26 mouse cellular contexts compared by ENCODE assay signal in the genomic region with DNA sequence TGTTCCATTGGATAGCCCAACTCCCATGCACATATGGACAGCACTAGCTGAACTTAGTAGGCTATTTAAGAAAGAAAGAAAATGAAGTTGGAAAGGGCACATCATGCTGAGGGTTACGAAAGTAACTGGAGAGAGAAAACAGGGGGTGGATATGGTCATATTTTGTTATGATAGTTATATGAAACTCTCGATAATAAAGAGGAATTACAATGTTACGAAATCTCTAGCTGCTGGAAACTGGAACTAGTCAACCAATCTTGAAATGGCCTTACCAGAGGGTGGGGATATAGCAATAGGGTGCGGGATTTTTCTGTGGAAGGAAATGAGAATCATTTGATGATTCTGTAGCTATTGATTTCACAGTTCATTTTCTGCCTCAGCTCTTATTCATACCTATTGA. TPM values are rescaled to one million over a fixed set of nuclear protein-coding genes. Genes with fewer than 3 reads are reported as not detected.
DNase-seq lines count a peak whose midpoint lies in the region; ATAC-seq and TF ChIP-seq lines count a peak whose summit lies in the region.
"Had no signal": no experiment of that assay in that cellular context is flagged by ENCODE, and none has a peak within 500 bp of the region (broad histone marks: within the 10 kb centered on the region; RNA-seq: fewer than 3 reads in every experiment).

No protein-coding gene starts in this region.

- H3K4me2 ChIP-seq in lung, postnatal 0 days (replicated peaks; ENCODE audit: low read depth, low read length) = no peak overlapping the region
- no peak overlapping the region for H3K4me2 ChIP-seq in midbrain, postnatal 0 days (ENCODE audit: low read depth, low read length, poor library complexity, severe bottlenecking)
- H3K4me2 ChIP-seq: embryonic facial prominence, embryonic 12.5 days; forebrain, embryonic 12.5 days had no signal

- no peak for ATAC-seq in lung, postnatal 0 days
- ATAC-seq in megakaryocyte, adult 5-6 weeks (ENCODE audit: poor library complexity, severe bottlenecking) = peak; percentile 78
- ATAC-seq in midbrain, postnatal 0 days (ENCODE audit: low FRiP score) = no peak
- ATAC-seq: CD4-positive, CD25-positive, alpha-beta regulatory T cell, adult 4 months; forebrain, embryonic 14.5 days; forebrain, embryonic 16.5 days had no signal

- no peaks in the 10 kb centered on the region for H3K9me3 ChIP-seq in lung, postnatal 0 days (ENCODE audit: low read length)
- no peaks in the 10 kb centered on the region for H3K9me3 ChIP-seq in midbrain, postnatal 0 days (ENCODE audit: low read length)
- H3K9me3 ChIP-seq: embryonic facial prominence, embryonic 12.5 days; forebrain, embryonic 10.5 days; forebrain, embryonic 12.5 days had no signal

- no peak overlapping the region for H3K27ac ChIP-seq in lung, postnatal 0 days (ENCODE audit: low read length)
- peak overlapping the region; percentile 38; the same call in 1 of the 2 replicates for H3K27ac ChIP-seq in embryonic fibroblast, embryonic 13.5 days (ENCODE audit: insufficient read depth, low read length)
- H3K27ac ChIP-seq in midbrain, postnatal 0 days (ENCODE audit: low read depth, low read length) = no peak overlapping the region
- H3K27ac ChIP-seq: embryonic facial prominence, embryonic 10.5 days; embryonic facial prominence, embryonic 12.5 days; forebrain, embryonic 10.5 days; forebrain, embryonic 12.5 days had no signal

- 80% methylated on average over 4 of the region's 4 CpGs for WGBS in lung, postnatal 0 days
- 77% methylated on average over 4 of the region's 4 CpGs for WGBS in lung, adult 2 months
- 94% methylated on average over 4 of the region's 4 CpGs for WGBS in midbrain, postnatal 0 days

- no peaks in the 10 kb centered on the region for H3K27me3 ChIP-seq in lung, postnatal 0 days (replicated peaks; ENCODE audit: insufficient read depth, low read length)
- H3K27me3 ChIP-seq in midbrain, postnatal 0 days (ENCODE audit: insufficient read depth, low read length) = no peaks in the 10 kb centered on the region
- H3K27me3 ChIP-seq: CH12.LX; embryonic facial prominence, embryonic 12.5 days; forebrain, embryonic 12.5 days had no signal

- no peak for TF ChIP-seq EP300 in lung, postnatal 0 days (IDR thresholded peaks at IDR 0.05)

- H3K4me3 ChIP-seq in lung, postnatal 0 days (ENCODE audit: low read depth, low read length) = no peak overlapping the region
- H3K4me3 ChIP-seq in lung, adult 2 months (replicated peaks; ENCODE audit: extremely low read depth, low read depth, low read length) = no peak overlapping the region
- no peak overlapping the region for H3K4me3 ChIP-seq in embryonic fibroblast, embryonic 13.5 days (ENCODE audit: insufficient read depth, low read length)
- no peak overlapping the region for H3K4me3 ChIP-seq in midbrain, postnatal 0 days (ENCODE audit: low read depth, low read length)
- H3K4me3 ChIP-seq: embryonic facial prominence, embryonic 10.5 days; embryonic facial prominence, embryonic 12.5 days; erythroblast, embryonic 14.5 days; forebrain, embryonic 10.5 days; forebrain, embryonic 12.5 days had no signal

- H3K4me1 ChIP-seq in lung, postnatal 0 days (ENCODE audit: insufficient read depth, low read depth, low read length) = peaks cover 5% of the 10 kb centered on the region; the same call in 1 of the 2 replicates
- H3K4me1 ChIP-seq in lung, adult 2 months (ENCODE audit: control insufficient read depth, insufficient read depth, low read length) = no peaks in the 10 kb centered on the region
- H3K4me1 ChIP-seq in embryonic fibroblast, embryonic 13.5 days (ENCODE audit: control insufficient read depth, insufficient read depth, low read length) = peaks cover 17% of the 10 kb centered on the region
- no peaks in the 10 kb centered on the region for H3K4me1 ChIP-seq in midbrain, postnatal 0 days (ENCODE audit: insufficient read depth, low read length)
- H3K4me1 ChIP-seq: forebrain, embryonic 12.5 days had no signal

- TF ChIP-seq POLR2A in lung, adult 2 months (IDR thresholded peaks at IDR 0.05; ENCODE audit: borderline replicate concordance, extremely low read depth, low read depth, low read length) = no peak
- TF ChIP-seq POLR2A in embryonic fibroblast, embryonic 13.5 days (IDR thresholded peaks at IDR 0.05; ENCODE audit: low read depth, low read length) = no peak

- H3K9ac ChIP-seq in lung, postnatal 0 days (replicated peaks; ENCODE audit: low read depth) = no peak overlapping the region
- H3K9ac ChIP-seq in midbrain, postnatal 0 days (replicated peaks; ENCODE audit: low read length, poor library complexity, severe bottlenecking) = no peak overlapping the region
- H3K9ac ChIP-seq: embryonic facial prominence, embryonic 12.5 days; forebrain, embryonic 12.5 days had no signal

- DNase-seq in lung, postnatal 0 days (ENCODE audit: low spot score) = peak; percentile 11
- DNase-seq in lung, adult 2 months = no peak
- DNase-seq in midbrain, postnatal 0 days (ENCODE audit: low spot score) = no peak
- DNase-seq in testis, postnatal 14 days (ENCODE audit: low spot score) = no peak
- DNase-seq: adrenal gland, adult 2 months; adrenal gland, postnatal 10 days; adrenal gland, postnatal 25 days; B cell, adult 2 months; cerebellum, adult 11 months; cerebellum, adult 18-20 months; cerebellum, adult 8-10 months; cerebellum, adult 9-11 months; cerebellum, postnatal 14 days; cerebellum, postnatal 36 days had no signal

- no peak for TF ChIP-seq CTCF in lung, postnatal 0 days (IDR thresholded peaks at IDR 0.05)
- no peak for TF ChIP-seq CTCF in lung, adult 2 months (IDR thresholded peaks at IDR 0.05; ENCODE audit: insufficient read depth, low read length)
- no peak for TF ChIP-seq CTCF in embryonic fibroblast, embryonic 13.5 days (IDR thresholded peaks at IDR 0.05; ENCODE audit: borderline replicate concordance, insufficient read depth, low read length)
- TF ChIP-seq CTCF in midbrain, postnatal 0 days (IDR thresholded peaks at IDR 0.05) = no peak

- H3K36me3 ChIP-seq in lung, postnatal 0 days (ENCODE audit: insufficient read depth, low read length) = no peaks in the 10 kb centered on the region
- no peaks in the 10 kb centered on the region for H3K36me3 ChIP-seq in midbrain, postnatal 0 days (ENCODE audit: insufficient read depth, low read length)
- H3K36me3 ChIP-seq: embryonic facial prominence, embryonic 10.5 days; embryonic facial prominence, embryonic 12.5 days; forebrain, embryonic 10.5 days; forebrain, embryonic 12.5 days; G1E had no signal

RNA-seq across cellular contexts. Expression of a gene that starts 46.7 kb away (rescaled TPM):
- polyA plus RNA-seq in lung, postnatal 0 days (2015; fragmentation: Nextera tagmentation; extraction: Ambion mirVana) = 60.5 and 68.6 TPM in 2 replicates
- polyA plus RNA-seq in lung, adult 2 months (2012; rRNA removed) = 1.6 and 2.7 TPM in 2 replicates
- polyA plus RNA-seq in embryonic fibroblast, embryonic 13.5 days (2011; ENCODE audit: insufficient read length, low read depth, missing spikeins) = 14.7 and 26.4 TPM in 2 replicates
- not detected in 2 replicates for total RNA-seq in megakaryocyte, adult 5-6 weeks (2015)
- not detected in 2 replicates for total RNA-seq in megakaryocyte, adult 5-6 weeks (2017)
- total RNA-seq in midbrain, postnatal 0 days (2014; rRNA removed) = 6.0 and 8.4 TPM in 2 replicates
- 11.9 and 13.5 TPM in 2 replicates for polyA plus RNA-seq in midbrain, postnatal 0 days (2015; fragmentation: Nextera tagmentation; extraction: Ambion mirVana)
- total RNA-seq: G1E had no signal
- polyA plus RNA-seq: erythroblast, embryonic 14.5 days; G1E had no signal
